In the genomic region with DNA sequence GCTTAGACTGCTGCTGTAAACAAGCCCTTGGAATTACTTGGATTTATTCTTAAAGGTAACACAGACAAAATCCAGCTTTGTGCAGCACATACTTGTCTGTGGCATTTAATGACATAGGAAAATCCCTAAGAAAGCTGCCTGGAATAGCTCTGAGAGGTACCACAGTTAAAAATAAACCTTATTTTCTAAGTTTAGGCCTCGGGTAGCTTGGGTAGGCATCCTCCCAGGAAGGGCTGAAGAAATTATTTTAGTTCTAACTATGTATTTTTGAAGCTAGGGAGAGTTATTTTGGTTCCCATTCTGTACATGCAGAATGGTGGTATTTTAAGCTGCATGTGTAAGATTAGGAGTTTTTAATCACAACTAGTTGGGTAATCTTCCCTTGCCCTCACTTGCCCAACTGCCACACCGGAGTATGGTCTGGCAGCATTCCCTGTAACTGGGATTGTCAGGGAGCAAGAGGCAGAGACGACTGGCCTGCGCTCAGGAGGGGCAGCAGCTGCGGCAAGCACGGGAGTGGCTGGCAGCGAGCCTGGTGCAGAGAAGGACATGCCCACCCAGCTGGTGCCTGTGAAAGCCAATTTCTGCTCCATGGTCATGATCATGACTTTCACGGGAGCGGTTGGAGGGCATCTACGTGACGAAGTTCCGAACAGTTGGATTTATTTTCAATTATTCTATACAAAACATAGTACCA, we compare ENCODE assay signal across 10 mouse cellular contexts.
DNase-seq lines count a peak whose midpoint lies in the region; ATAC-seq lines count a peak whose summit lies in the region.
"Had no signal": no experiment of that assay in that cellular context is flagged by ENCODE, and none has a peak within 500 bp of the region (broad histone marks: within the 10 kb centered on the region; RNA-seq: fewer than 3 reads in every experiment).

No protein-coding gene starts in this region.

- intact Hi-C loops in heart, postnatal 36 days (cut with DNase I): no loop called here

- ATAC-seq in megakaryocyte, adult 5-6 weeks (ENCODE audit: poor library complexity, severe bottlenecking): no peak
- peak; percentile 75; the same call in 1 of the 2 replicates for ATAC-seq in neural tube, embryonic 14.5 days (ENCODE audit: low read depth)
- ATAC-seq in granulocyte monocyte progenitor cell, adult 5-6 weeks (replicated peaks; ENCODE audit: poor library complexity, severe bottlenecking): no peak
- ATAC-seq: Patski had no signal

- H3K9me3 ChIP-seq in megakaryocyte, embryonic 14.5 days: peaks cover 44% of the 10 kb centered on the region
- H3K9me3 ChIP-seq in neural tube, embryonic 14.5 days (ENCODE audit: control insufficient read depth, low read length): peaks cover 7% of the 10 kb centered on the region

- H3K36me3 ChIP-seq in megakaryocyte, embryonic 14.5 days (replicated peaks; ENCODE audit: low read length): no peaks in the 10 kb centered on the region
- H3K36me3 ChIP-seq in neural tube, embryonic 14.5 days (ENCODE audit: control insufficient read depth, insufficient read depth, low read length): no peaks in the 10 kb centered on the region

- H3K9ac ChIP-seq in neural tube, embryonic 14.5 days (replicated peaks; ENCODE audit: low read depth, low read length): no peak overlapping the region

- H3K27me3 ChIP-seq in megakaryocyte, embryonic 14.5 days (replicated peaks): no peaks in the 10 kb centered on the region
- H3K27me3 ChIP-seq in neural tube, embryonic 14.5 days (ENCODE audit: control insufficient read depth, insufficient read depth, low read length): no peaks in the 10 kb centered on the region

- H3K27ac ChIP-seq in neural tube, embryonic 14.5 days (ENCODE audit: low read depth, low read length): no peak overlapping the region
- H3K27ac ChIP-seq: macrophage had no signal

- no peak overlapping the region for H3K4me2 ChIP-seq in neural tube, embryonic 14.5 days (ENCODE audit: low read depth, low read length)

- DNase-seq in cerebellum, postnatal 36 days: peak; percentile 82 to 87
- peak; percentile 22 to 31 for DNase-seq in heart, postnatal 36 days
- DNase-seq in spleen, postnatal 4 days (ENCODE audit: low spot score in 2 of 2): no peak
- DNase-seq in liver: no peak

- 64% methylated on average over 12 of the region's 12 CpGs for WGBS in neural tube, embryonic 14.5 days

- H3K4me3 ChIP-seq in megakaryocyte, embryonic 14.5 days (replicated peaks): peak overlapping the region; percentile 33
- H3K4me3 ChIP-seq in neural tube, embryonic 14.5 days (ENCODE audit: low read depth, low read length): no peak overlapping the region

- no peaks in the 10 kb centered on the region for H3K4me1 ChIP-seq in megakaryocyte, embryonic 14.5 days
- no peaks in the 10 kb centered on the region for H3K4me1 ChIP-seq in neural tube, embryonic 14.5 days (ENCODE audit: control insufficient read depth, insufficient read depth, low read length)

Comparison
In these comparisons a context has a peak if more than half of its experiments do, and no peak if none do; other contexts are left out.
1. DNase-seq: peak in cerebellum, postnatal 36 days (2 of 2) and heart, postnatal 36 days (2 of 2); none in spleen, postnatal 4 days (0 of 2) and liver (single experiment).